Mouse (Mus musculus): ENCODE results near the gene Dlk2.

GRCm38 (mm10) chr17:46298220-46298913 lies 1.1 kb downstream of the Dlk2 start:
- peak; percentile 89 for TF ChIP-seq CTCF (IDR thresholded peaks at IDR 0.05; ENCODE audit: insufficient read depth, low read depth, low read length)
- TF ChIP-seq POLR2A (IDR thresholded peaks at IDR 0.05; ENCODE audit: insufficient read depth, low read depth, low read length) = no peak
